Mouse (Mus musculus): ENCODE data around the gene Serpina3b. TPM values are rescaled to one million over a fixed set of nuclear protein-coding genes. Genes with fewer than 3 reads are reported as not detected.

Serpina3b gene
- polyA plus RNA-seq, 1 experiment from 2014 or later, result not detected

DNA sequence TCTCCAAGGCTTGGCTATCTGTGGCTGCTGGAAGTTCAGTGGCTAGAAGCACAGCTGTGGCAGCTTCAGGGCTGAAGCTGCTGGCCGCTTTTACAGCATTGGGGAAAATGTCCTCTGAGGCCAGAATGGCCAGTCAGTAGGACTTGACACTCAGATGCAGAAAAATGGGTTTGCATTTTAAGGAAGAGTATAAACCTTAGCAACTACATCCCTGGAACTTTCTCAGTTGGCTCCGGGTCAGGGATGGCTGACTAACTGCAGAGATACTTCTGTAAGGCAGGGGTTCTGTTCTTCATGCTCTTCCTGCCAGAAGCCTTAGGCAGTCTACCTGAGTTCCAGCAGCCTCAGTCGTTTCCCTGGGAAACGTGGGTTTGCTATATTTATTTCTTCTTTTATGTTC lies 57.2 kb downstream of the Serpina3b start:
- H3K36me3 ChIP-seq, result no peaks in the 10 kb centered on the region
- H3K4me1 ChIP-seq (replicated peaks), result no peaks in the 10 kb centered on the region
- H3K4me3 ChIP-seq (replicated peaks), result no peak overlapping the region
- H3K27me3 ChIP-seq, result no peaks in the 10 kb centered on the region
- H3K9ac ChIP-seq (replicated peaks), result no peak overlapping the region
- no peak overlapping the region for H3K27ac ChIP-seq
- WGBS, result 83% methylated on average over 4 of the region's 4 CpGs
- ATAC-seq, result no peak
- no peaks in the 10 kb centered on the region for H3K9me3 ChIP-seq
- no peak overlapping the region for H3K4me2 ChIP-seq (replicated peaks)

GRCm38 (mm10) chr12:104186041-104186581 lies 58.3 kb downstream of the Serpina3b start:
- H3K9ac ChIP-seq (replicated peaks), result no peak overlapping the region
- no peaks in the 10 kb centered on the region for H3K4me1 ChIP-seq (replicated peaks)
- H3K36me3 ChIP-seq, result no peaks in the 10 kb centered on the region
- no peaks in the 10 kb centered on the region for H3K27me3 ChIP-seq
- no peaks in the 10 kb centered on the region for H3K9me3 ChIP-seq
- ATAC-seq, result no peak
- H3K4me3 ChIP-seq (replicated peaks), result no peak overlapping the region
- 85% methylated on average over 3 of the region's 3 CpGs for WGBS
- no peak overlapping the region for H3K27ac ChIP-seq
- H3K4me2 ChIP-seq (replicated peaks), result no peak overlapping the region

Other genes starting within 250 kb of the Serpina3b start
- 0.22 TPM in 1 of 2 replicates, not detected in the other for gene Serpina1c, start 223.1 kb upstream of the Serpina3b start, polyA plus RNA-seq (2015; fragmentation: Nextera tagmentation; extraction: Ambion mirVana)
- gene Serpina1e, start 169.0 kb upstream of the Serpina3b start, polyA plus RNA-seq (2015; fragmentation: Nextera tagmentation; extraction: Ambion mirVana), result 0.16 TPM in 1 of 2 replicates, not detected in the other
- gene Serpina11, start 138.0 kb upstream of the Serpina3b start, polyA plus RNA-seq (2015; fragmentation: Nextera tagmentation; extraction: Ambion mirVana), result not detected in 2 replicates
- gene Serpina9, start 114.2 kb upstream of the Serpina3b start, polyA plus RNA-seq (2015; fragmentation: Nextera tagmentation; extraction: Ambion mirVana), result not detected in 2 replicates
- gene Serpina12, start 83.6 kb upstream of the Serpina3b start, polyA plus RNA-seq (2015; fragmentation: Nextera tagmentation; extraction: Ambion mirVana), result not detected in 2 replicates
- not detected in 2 replicates for gene Serpina5, start 26.9 kb upstream of the Serpina3b start, polyA plus RNA-seq (2015; fragmentation: Nextera tagmentation; extraction: Ambion mirVana)
- gene Serpina3a, start 15.3 kb upstream of the Serpina3b start, polyA plus RNA-seq (2015; fragmentation: Nextera tagmentation; extraction: Ambion mirVana), result not detected in 2 replicates
- not detected in 2 replicates for gene Serpina3c, start 25.9 kb downstream of the Serpina3b start, polyA plus RNA-seq (2015; fragmentation: Nextera tagmentation; extraction: Ambion mirVana)
- gene Serpina3f, start 86.5 kb downstream of the Serpina3b start, polyA plus RNA-seq (2015; fragmentation: Nextera tagmentation; extraction: Ambion mirVana), result 0.07 and 0.13 TPM in 2 replicates
- 0.26 and 0.36 TPM in 2 replicates for gene Serpina3g, start 108.2 kb downstream of the Serpina3b start, polyA plus RNA-seq (2015; fragmentation: Nextera tagmentation; extraction: Ambion mirVana)
- not detected in 2 replicates for gene Serpina3i, start 135.1 kb downstream of the Serpina3b start, polyA plus RNA-seq (2015; fragmentation: Nextera tagmentation; extraction: Ambion mirVana)
- not detected in 2 replicates for gene Serpina3j, start 186.6 kb downstream of the Serpina3b start, polyA plus RNA-seq (2015; fragmentation: Nextera tagmentation; extraction: Ambion mirVana)
- gene Serpina3k, start 210.5 kb downstream of the Serpina3b start, polyA plus RNA-seq (2015; fragmentation: Nextera tagmentation; extraction: Ambion mirVana), result not detected in 2 replicates
- gene Serpina3m, start 210.5 kb downstream of the Serpina3b start, polyA plus RNA-seq (2015; fragmentation: Nextera tagmentation; extraction: Ambion mirVana), result not detected in 2 replicates

Measured in midbrain, embryonic 13.5 days (tissue).